Mouse (Mus musculus) cerebellum, adult 9-10 months (tissue): ENCODE measurements at regions not wholly inside any gene's neighbourhood (a gene's known extent, or its start where the extent isn't known, plus 50 kb on each side); places are given as distances from the start of the nearest gene placed in this dataset.

ENCODE experiments used
- DNase-seq: peaks from one replicate; pipeline ENCODE4 v3.0.0; 2022

GRCm38 (mm10) chr9:23535872-23536271 lies 313.0 kb downstream of the Bmper start:
- DNase-seq = no peak

DNA sequence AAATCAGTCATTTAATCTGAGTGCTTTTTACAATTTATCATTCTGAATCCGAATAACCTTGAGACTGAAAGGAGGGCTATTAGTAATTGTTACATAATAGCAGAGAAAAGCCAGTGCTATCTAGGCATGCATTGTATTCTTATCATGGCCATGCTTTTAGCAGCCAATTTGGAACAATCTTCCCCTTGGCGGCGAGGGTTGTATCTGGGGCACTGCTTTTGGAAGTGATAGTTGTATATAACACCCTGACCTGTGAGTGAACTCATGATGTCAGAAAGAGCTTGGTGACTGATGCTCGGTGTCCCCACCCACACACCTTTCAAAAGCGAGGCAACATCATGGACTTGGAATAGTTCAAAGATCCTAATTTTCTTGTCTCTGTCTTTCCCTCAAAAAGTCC lies 315.2 kb downstream of the Bmper start:
- DNase-seq = no peak

- no peak for DNase-seq
Measured at GRCm38 (mm10) chr9:23551692-23552091, 328.8 kb downstream of the Bmper start.

GRCm38 (mm10) chr9:23553766-23554165 lies 330.9 kb downstream of the Bmper start:
- no peak for DNase-seq

DNA sequence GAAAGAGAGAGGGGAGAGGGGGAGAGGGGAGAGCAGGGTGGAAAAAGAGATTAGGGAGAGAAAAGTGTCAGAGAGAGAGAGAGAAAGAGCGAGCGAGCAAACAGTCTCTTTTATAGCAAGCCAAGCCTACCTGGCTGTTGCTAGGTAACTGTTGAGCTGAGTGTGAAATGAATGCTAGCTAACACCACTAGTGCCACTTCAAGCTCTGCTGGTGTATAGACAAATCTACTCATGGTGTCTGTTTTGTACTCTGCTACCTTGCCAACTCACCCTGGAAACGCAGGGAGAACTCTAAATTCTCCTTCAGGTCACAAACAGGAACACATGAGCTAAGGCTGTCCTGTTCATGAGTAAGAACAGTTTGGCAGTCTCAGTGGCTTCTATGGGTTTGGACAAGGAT lies 334.7 kb downstream of the Bmper start:
- no peak for DNase-seq

- DNase-seq = no peak
Measured at GRCm38 (mm10) chr9:23561924-23562323, 339.0 kb downstream of the Bmper start.

DNA sequence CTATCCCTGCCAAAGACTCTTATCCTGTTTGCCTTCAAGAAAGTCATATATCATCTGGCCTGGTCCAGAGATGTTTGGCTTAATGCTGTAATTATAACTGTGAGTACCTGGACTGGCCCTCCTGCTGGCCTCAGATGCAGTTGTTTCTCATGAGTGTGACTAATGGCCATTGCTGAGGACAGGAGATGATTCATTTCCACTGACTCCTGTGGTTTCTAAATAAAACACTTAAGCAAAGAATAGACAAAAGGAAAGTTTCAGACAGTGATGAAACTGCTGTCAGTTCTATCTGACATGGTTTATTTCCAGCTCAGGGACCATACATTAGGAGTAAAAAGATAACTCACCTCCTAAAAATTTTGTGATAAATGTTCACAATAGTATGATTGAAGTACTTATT lies 344.2 kb downstream of the Bmper start:
- DNase-seq = no peak

GRCm38 (mm10) chr9:23570150-23570549 lies 347.3 kb downstream of the Bmper start:
- no peak for DNase-seq

DNA sequence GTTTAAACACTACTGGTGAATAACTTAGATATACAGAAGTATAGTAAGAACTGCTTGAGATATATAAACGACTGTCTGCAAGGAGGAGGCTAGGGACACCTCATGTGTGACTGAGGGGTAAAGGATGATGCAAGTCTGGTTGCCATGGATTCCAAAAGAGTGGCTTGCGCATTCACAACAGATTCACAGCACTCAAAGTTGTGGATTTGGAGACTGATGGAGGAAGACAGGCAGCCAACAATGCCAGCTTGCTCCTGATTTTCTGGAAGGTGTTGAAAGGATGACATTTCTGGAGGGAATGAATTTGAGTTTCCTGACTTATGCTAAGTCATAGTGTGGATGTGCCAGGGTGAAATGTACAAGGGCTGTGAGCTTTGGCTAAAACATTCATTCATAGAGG lies 353.4 kb downstream of the Bmper start:
- no peak for DNase-seq

GRCm38 (mm10) chr9:23580155-23580554 lies 357.3 kb downstream of the Bmper start:
- peak; percentile 41 for DNase-seq

DNA sequence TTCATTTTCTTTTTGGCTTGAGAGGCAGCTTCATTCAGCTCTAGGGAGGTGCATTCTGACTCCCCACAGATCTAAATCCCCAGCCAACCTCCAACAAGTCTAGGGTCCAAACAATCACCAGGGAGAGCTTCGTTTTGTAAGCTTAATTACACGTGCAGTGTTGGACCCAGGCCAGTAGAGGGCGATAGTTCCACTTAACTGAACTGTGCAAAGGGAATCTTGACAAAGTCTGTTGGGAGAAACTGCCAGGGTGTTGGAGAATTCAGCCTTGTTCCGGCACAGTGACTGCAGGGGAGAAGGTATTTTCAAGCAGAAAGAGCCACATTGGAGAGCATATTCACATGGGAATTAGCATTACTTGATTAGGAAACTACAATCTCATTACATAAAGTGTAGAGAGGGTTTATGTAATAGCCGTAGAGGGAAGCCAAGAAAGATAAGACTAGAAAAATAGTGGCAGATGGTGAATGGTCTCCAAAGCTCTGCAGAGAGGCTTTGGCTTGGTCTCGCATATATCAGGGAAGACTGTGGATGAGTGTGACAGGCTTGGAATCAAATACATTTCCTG lies 358.2 kb downstream of the Bmper start:
- DNase-seq = peak; percentile 97

DNA sequence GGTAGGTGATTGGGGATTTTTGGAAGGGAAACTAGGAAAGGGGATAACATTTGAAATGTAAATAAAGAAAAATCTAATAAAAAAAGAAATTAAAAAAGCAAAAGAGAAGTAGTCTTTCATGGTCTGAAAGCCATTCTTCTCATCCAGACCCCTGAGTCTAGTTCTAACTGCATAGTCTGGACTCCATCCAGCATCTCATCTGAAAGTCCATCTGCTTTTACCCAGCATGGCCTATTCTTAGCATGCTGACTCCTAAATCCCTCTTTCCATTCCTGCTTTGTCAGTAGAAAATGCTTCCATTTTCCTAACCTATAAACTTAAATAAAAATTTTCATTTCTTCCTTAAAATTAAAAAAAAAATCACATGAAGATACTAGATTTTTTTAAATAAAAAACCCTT lies 361.7 kb downstream of the Bmper start:
- DNase-seq = peak; percentile 46

- no peak for DNase-seq
Measured at GRCm38 (mm10) chr9:23589024-23589423, 366.1 kb downstream of the Bmper start.

GRCm38 (mm10) chr9:23591906-23592305 lies 369.0 kb downstream of the Bmper start:
- DNase-seq = no peak

DNA sequence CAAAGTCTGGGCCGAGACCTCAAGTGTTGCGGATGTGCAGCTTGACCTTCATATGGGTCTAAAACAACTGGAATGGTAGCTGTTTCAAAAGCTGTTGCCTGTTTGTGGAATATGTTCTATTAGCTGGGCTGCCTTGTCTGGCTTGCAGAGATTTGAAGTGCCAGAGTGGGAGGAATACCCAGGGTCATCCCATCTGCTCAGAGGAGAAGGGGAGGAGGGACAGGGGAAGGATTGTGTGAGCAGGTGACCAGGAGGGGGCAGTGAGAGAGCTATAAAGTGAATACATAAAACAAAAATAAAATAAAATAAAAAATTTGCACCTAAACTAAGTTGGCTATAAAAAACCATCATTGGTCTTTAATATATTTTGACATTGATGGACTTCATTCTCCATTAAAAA lies 377.7 kb downstream of the Bmper start:
- DNase-seq = no peak
